Mouse (Mus musculus): ENCODE measurements around the gene Peak1. TPM values are rescaled to one million over a fixed set of nuclear protein-coding genes. Genes with fewer than 3 reads are reported as not detected.
A peak's percentile ranks its signal among the peaks of the same experiment; 100 is the strongest.
"Not testable (repeated sequence)": the region's sequence is repeated elsewhere in the genome, so short reads cannot be mapped to it uniquely, and the experiment has no call there.

Gene Peak1
- total RNA-seq, 2 experiments from 2014 or later, result 10.8 to 18.2 TPM

DNA sequence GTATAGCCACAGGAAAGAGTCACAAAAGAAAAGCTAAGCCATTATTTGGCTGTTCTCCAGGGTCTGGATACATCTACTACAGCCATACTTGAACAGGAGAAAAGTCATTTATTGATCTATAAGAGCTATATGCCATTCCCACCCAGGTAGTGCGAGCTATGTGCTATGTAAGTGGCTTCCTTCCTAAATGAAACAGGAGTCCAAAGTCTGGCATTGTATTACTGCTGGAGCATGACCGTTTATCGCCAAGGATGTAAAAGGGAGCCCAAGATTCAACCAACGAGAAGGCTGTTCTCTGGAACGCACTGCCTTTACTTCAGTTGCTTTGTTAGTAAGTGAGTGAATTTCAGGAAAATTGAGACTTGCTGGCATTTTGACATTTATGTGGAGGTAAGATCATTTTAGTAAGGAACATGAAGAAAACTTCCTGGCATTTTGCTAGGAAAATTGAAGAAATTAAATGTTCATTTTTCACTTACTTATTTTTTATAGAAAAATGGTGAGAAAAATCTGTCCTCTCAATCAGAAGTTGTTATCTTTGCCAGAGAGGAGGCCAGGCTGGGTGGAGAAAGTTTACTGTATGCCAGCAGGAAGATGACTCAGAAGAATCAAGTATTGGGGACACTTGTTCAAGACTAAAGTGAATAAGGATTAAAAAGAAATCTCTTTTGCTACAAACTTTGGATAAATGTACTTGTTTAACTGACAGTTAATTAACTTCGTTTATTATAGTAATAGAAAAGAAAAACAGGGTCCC lies 162.0 kb downstream of the Peak1 start:
- Histone ChIP-seq H3K27ac (peak overlapping the region; percentile 56), H3K4me3 (no peak overlapping the region)
- no peak for TF ChIP-seq CTCF (IDR thresholded peaks at IDR 0.05)
- intact Hi-C loops (cut with DNase I), result no loop called here
- DNase-seq, result no peak

DNA sequence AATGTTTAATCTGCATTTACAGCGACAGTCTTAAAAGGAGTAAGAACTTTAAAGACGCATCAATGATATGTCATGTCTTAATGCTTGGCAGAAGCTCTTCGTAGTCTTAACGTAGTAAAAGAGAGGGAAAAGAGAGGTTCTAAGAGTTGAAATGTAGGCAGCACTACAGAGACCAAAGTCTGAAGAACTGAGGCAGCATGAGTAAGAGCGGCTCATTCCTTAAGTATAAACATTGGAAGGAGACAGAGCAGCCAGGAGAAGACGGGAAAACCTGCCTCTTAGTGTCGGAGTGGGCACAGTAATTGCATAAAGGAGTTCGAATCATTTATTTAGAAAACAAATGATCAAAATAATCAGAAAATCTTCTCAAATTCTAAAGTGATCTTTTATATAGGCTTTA lies 173.5 kb downstream of the Peak1 start:
- no peak overlapping the region for H3K27ac ChIP-seq
- TF ChIP-seq CTCF (IDR thresholded peaks at IDR 0.05), result no peak
- intact Hi-C loops (cut with DNase I), result no loop called here
- no peak for DNase-seq
- H3K4me3 ChIP-seq, result no peak overlapping the region

DNA sequence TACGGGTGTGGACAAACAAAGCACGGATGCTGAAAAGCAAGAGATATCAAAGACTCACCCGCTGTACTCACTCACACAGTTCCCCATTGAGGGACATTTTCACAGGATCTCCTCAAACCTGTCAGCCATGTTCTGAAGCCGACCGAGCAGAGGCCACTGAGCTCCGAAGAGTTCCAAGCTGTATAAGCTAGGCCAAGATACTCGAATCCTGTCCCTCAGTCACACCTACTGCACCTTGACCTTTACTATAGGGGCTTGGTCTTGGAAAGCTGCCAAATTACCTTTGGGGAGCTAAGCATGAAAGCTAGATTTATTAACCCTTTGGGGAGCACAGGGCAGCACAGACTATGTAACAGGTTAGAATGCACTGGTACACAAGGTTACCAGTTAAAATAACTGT lies 174.0 kb downstream of the Peak1 start:
- no peak for TF ChIP-seq CTCF (IDR thresholded peaks at IDR 0.05)
- intact Hi-C loops (cut with DNase I), result no loop called here
- no peak for DNase-seq
- Histone ChIP-seq H3K27ac (no peak overlapping the region), H3K4me3 (no peak overlapping the region)

DNA sequence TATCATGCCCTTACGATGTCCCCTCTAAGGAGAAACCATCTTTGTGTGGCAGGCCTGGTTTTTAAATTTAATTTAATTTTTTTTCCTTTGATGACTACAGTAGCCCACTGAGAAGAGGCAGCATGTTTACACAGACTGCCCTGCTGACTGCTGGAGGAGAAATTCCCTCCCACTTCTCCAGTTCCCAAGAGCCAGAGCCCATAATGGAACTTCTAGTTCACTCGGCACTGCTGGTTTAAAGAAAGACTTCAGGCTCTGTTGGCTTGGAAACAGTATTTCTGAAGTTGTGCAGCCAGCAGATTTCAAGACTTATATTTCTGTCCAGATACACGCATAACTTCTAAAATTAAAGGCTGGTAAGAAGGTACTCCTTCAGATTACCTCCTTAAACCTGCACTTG lies 175.2 kb downstream of the Peak1 start:
- no peak for DNase-seq
- Histone ChIP-seq H3K4me3 (no peak overlapping the region), H3K27ac (no peak overlapping the region)
- intact Hi-C loops (cut with DNase I), result no loop called here
- TF ChIP-seq CTCF (IDR thresholded peaks at IDR 0.05), result no peak

DNA sequence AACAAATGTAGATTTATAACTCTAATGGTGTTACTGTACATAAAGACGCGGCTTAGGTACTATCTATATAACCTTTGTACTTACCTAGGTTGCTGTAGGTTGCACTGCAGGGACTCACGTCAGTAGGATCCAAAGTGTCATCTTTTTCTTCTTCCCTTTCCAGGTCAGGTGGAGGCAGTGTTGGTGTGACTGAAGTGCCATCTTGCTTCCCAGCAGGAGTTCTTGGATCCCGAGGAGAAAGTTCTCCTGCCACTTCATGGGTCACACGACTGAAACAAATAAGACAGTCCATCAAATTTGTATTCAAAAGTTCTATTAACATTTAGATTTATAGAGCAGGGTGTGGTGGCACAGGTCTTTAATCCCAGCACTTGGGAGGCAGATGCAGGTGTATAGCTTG lies 176.8 kb downstream of the Peak1 start:
- Histone ChIP-seq H3K27ac (no peak overlapping the region), H3K4me3 (no peak overlapping the region)
- no peak for DNase-seq
- no peak for TF ChIP-seq CTCF (IDR thresholded peaks at IDR 0.05)
- intact Hi-C loops (cut with DNase I), result no loop called here

DNA sequence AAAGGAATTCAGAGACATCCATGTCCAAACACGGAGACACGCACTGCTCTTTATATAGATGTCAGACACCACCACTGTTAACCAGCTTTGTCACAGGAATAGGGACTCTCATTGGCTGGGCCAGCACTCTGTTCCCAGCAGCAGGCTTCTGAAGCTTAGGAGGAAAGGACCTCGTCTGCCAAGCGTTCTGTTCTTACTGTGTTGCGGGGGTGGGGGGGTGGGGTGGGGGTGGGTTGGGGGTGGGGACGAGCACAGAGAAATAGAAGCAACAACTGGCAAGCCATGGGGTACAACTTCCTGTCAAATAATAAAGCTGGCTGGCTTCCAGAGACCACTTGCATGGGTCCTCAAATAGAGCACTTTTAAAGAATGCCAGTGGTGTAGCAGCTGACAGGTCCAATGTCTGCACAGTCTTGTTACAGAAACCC lies 182.0 kb downstream of the Peak1 start:
- no peak overlapping the region for H3K4me3 ChIP-seq
- no peak overlapping the region for H3K27ac ChIP-seq
- no peak for DNase-seq
- intact Hi-C loops (cut with DNase I), result no loop called here
- TF ChIP-seq CTCF (IDR thresholded peaks at IDR 0.05), result no peak

DNA sequence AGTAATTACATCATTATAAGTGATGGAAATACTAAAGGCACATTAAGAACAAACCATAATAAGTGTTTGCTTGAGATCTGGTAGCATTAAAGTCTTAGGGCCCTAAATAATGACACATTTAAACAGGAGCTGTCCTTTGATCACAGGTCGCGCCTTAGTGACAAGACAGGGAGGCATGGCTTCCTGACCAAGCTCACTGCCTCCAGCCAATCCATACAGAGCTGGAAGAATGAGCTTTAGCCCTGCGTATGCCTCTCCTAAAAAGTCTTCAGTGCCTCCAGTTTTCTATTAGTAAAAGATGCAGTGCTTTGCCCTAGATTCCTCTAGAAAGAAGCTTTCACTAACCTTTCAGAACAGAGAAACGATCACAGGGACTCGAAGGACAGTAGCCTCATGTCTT lies 182.6 kb downstream of the Peak1 start:
- H3K27ac ChIP-seq, result no peak overlapping the region
- intact Hi-C loops (cut with DNase I), result no loop called here
- no peak for TF ChIP-seq CTCF (IDR thresholded peaks at IDR 0.05)
- no peak for DNase-seq
- H3K4me3 ChIP-seq, result no peak overlapping the region

DNA sequence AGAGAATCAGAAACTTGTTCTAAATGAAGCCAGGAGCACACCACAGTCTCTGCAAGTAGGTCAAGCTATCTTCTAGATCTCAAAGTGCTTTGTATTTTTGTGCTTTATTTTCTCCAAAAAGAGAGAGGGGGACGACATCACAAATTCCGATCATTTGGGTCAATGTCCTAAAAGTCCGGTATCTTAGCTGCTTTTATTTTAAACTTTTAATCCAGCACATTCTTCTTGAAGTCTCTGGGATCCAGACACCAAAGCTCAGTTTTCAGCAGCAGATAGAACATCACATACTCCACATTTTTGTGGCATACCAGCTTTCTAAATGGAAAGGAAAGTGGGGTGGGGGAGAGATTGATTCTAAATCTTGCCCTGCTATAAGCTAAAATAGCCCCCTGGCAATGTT lies 183.3 kb downstream of the Peak1 start:
- intact Hi-C loops (cut with DNase I), result no loop called here
- no peak for TF ChIP-seq CTCF (IDR thresholded peaks at IDR 0.05)

DNA sequence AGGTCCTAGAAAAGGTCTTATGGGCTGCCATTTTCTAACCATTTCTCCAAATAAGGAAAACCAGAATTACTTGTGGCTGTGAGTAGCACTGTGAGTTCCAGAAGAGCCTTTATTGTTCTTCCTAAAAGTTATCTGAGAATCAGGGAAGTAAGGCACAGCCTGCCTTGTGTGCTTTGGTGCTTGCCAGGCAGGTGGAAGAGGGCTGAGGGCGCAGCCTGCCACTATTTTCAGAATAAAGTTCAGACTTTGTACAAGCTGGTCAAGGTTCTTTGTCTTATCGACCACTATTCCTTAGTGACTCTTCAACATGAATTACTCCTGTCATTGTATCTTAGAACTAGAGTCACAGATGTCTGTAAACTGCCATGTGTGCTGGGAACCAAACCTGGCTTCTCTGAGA lies 184.6 kb downstream of the Peak1 start:
- H3K27ac ChIP-seq, result peak overlapping the region; percentile 67
- intact Hi-C loops (cut with DNase I), result no loop called here
- DNase-seq, result no peak
- no peak overlapping the region for H3K4me3 ChIP-seq
- no peak for TF ChIP-seq CTCF (IDR thresholded peaks at IDR 0.05)

More for the DNA sequence above, 183.3 kb downstream of the Peak1 start:
- DNase-seq, result no peak
- no peak overlapping the region for H3K4me3 ChIP-seq
- H3K27ac ChIP-seq, result peak overlapping the region; percentile 21; the same call in 1 of the 2 replicates

DNA sequence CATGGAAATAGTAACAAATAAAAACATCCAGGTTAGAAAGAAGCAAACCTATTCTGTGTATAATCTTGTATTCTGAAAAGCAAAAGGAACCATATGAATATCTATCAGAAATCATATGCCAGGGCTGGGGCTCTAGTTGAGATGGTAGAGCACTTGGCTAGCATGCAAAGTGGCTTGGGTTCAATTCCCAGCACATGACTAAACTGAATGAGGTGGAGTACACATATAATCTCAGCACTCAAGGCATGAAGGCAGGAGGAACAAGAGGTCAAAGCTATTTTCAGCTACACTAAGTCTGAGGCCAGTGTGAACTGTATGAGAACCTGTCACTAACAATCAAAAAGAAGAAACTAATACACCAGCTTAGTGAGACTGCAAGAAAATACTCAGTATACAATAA lies 187.0 kb downstream of the Peak1 start:
- TF ChIP-seq CTCF (IDR thresholded peaks at IDR 0.05), result no peak
- no peak overlapping the region for H3K4me3 ChIP-seq
- intact Hi-C loops (cut with DNase I), result no loop called here
- peak; percentile 32 for DNase-seq
- peak overlapping the region; percentile 41; the same call in 1 of the 2 replicates for H3K27ac ChIP-seq

DNA sequence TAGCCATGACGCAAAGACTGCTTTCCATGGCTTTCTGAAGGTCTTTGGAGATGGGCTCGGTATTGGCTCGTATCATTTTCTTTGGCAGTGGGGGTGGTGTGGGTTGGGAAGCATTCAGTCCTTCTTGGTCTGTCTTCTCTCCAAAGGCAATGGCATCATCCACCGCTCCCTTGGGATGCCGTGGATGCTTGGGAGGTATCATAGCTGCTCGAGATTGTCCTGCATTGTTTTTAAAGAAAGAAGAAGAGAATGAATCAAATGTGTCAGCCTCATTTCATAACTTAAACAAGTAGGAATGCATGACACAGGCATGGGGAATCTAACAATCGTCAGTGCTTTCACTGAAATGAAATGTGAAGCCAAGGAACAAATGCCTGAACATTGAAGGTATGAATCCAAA lies 190.2 kb downstream of the Peak1 start:
- H3K4me3 ChIP-seq, result no peak overlapping the region
- intact Hi-C loops (cut with DNase I), result no loop called here
- DNase-seq, result no peak
- H3K27ac ChIP-seq, result no peak overlapping the region
- no peak for TF ChIP-seq CTCF (IDR thresholded peaks at IDR 0.05)

DNA sequence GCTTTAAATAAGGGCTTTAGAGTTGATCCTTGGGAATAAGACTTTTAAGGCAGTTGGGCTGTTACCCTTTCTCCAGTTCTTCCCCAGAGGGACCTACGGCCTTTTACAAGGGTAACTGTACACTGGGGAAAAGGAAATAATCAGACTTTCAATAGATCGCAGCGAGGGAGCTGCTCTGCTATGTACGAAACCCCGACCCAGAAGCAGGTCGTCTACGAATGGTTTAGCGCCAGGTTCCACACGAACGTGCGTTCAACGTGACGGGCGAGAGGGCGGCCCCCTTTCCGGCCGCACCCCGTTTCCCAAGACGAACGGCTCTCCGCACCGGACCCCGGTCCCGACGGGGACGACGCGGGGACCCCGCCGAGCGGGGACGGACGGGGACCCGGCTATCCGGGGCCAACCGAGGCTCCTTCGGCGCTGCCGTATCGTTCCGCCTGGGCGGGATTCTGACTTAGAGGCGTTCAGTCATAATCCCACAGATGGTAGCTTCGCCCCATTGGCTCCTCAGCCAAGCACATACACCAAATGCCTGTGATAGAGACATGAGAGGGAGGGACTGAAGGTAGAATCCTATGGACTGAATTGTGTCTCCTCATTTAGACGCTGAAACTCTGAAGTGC lies 194.3 kb downstream of the Peak1 start:
- H3K27ac ChIP-seq, result not testable (repeated sequence)
- intact Hi-C loops (cut with DNase I), result loop anchor here (2.0 kb wide), 1 partner anchor 193 kb away; no protein-coding TSS in a partner anchor
- peak; percentile 63 for DNase-seq
- peak overlapping the region; percentile 33 for H3K4me3 ChIP-seq

DNA sequence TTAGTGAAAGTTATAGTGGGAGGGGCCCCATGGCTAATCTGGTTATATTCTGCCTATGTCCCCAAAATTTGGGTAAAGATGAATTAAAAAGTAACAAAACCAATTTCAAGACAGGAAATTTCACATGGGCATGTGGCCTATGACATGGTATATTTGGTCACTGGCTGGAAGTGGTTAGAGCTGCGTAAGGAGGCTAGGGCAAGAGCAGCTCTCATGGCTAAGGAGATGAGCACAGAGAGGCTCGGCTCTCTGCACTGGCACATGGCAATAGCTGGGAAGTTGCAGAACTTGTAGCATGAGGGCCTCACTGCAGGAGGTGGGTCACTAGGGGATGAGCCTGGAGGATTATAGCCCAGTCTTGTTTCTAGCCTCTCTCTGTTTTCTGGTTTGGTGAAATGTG lies 199.0 kb downstream of the Peak1 start:
- intact Hi-C loops (cut with DNase I), result no loop called here
- DNase-seq, result no peak
- Histone ChIP-seq H3K4me3 (no peak overlapping the region), H3K27ac (no peak overlapping the region)
- no peak for TF ChIP-seq CTCF (IDR thresholded peaks at IDR 0.05)

DNA sequence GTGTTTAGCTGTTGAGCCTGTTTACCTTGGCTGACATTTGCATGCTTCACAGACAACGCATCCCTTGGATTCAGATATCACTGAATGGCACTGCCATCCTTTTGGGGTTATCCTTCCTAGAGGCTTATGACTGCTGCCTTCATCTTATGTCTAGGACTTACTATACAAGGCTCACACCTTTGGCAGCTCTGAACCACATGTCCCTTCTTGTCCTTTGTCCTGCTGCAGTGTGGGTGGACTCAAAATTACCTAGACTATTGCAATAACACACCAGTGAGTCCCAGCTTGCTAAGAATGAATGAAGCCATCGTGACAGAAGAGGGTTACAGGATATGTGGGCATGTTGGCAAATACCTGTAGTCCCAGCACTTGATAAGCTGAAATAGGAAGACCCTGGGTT lies 199.8 kb downstream of the Peak1 start:
- no peak for TF ChIP-seq CTCF (IDR thresholded peaks at IDR 0.05)
- no peak for DNase-seq
- Histone ChIP-seq H3K27ac (no peak overlapping the region), H3K4me3 (no peak overlapping the region)
- intact Hi-C loops (cut with DNase I), result no loop called here
